Mouse (Mus musculus) gastrocnemius, postnatal 4 days (tissue): Measurements from ENCODE around the gene Khdc1a. TPM values are rescaled to one million over a fixed set of nuclear protein-coding genes. Genes with fewer than 3 reads are reported as not detected.
"Not testable (repeated sequence)": the region's sequence is repeated elsewhere in the genome, so short reads cannot be mapped to it uniquely, and the experiment has no call there.

ENCODE experiments used
- DNase-seq, 2 experiments: peaks; one replicate each; pipeline ENCODE4 v3.0.0; 2021 to 2022; ENCODE audit warnings: low spot score in 2 of 2, mixed read lengths in 2 of 2
- long read RNA-seq, 2 experiments: library from polyadenylated mRNA; stranded (forward); transcript quantifications; one replicate each; pipeline ENCODE4 v2.0.0; 2021
- total RNA-seq, 2 experiments: library from RNA; stranded (reverse); gene quantifications; 2 replicates each; pipeline ENCODE4 v1.2.3; 2021

Khdc1a gene
- total RNA-seq, result not detected
- long read RNA-seq, experiment 1, result 0 reads
- long read RNA-seq, experiment 2, result 0 reads

GRCm38 (mm10) chr1:21349341-21349740 is at the start of gene Khdc1a:
TSS of gene Khdc1a (plus strand) at chr1:21349641.
- DNase-seq, result no peak

- DNase-seq, result no peak
Observed at GRCm38 (mm10) chr1:21299826-21300225, 49.6 kb upstream of the Khdc1a start.

GRCm38 (mm10) chr1:21301686-21302085 is 47.8 kb upstream of the Khdc1a start:
- DNase-seq, result no peak

- no peak for DNase-seq
Observed at GRCm38 (mm10) chr1:21304174-21304573, 45.3 kb upstream of the Khdc1a start.

- no peak for DNase-seq
Observed at GRCm38 (mm10) chr1:21304646-21305045, 44.8 kb upstream of the Khdc1a start.

GRCm38 (mm10) chr1:21305443-21305842 is 44.0 kb upstream of the Khdc1a start:
- no peak for DNase-seq

- DNase-seq, result no peak
Observed at GRCm38 (mm10) chr1:21314336-21314735, 35.1 kb upstream of the Khdc1a start.

GRCm38 (mm10) chr1:21315756-21316155 is 33.7 kb upstream of the Khdc1a start:
- DNase-seq, result no peak

GRCm38 (mm10) chr1:21316305-21316704 is 33.1 kb upstream of the Khdc1a start:
- no peak for DNase-seq

GRCm38 (mm10) chr1:21318202-21318601 is 31.2 kb upstream of the Khdc1a start:
- DNase-seq, result no peak

- DNase-seq, result not testable (repeated sequence)
Observed at GRCm38 (mm10) chr1:21320271-21320670, 29.2 kb upstream of the Khdc1a start.

GRCm38 (mm10) chr1:21321656-21322055 is 27.8 kb upstream of the Khdc1a start:
- no peak for DNase-seq

GRCm38 (mm10) chr1:21323996-21324574 is 25.4 kb upstream of the Khdc1a start:
- DNase-seq, result no peak

- no peak for DNase-seq
Observed at GRCm38 (mm10) chr1:21324633-21325032, 24.8 kb upstream of the Khdc1a start.

GRCm38 (mm10) chr1:21326733-21327132 is 22.7 kb upstream of the Khdc1a start:
- no peak for DNase-seq

- not testable (repeated sequence) for DNase-seq
Observed at GRCm38 (mm10) chr1:21331161-21331560, 18.3 kb upstream of the Khdc1a start.

GRCm38 (mm10) chr1:21333222-21333973 is 16.0 kb upstream of the Khdc1a start:
- DNase-seq, result no peak

- no peak for DNase-seq
Observed at GRCm38 (mm10) chr1:21335836-21336235, 13.6 kb upstream of the Khdc1a start.

GRCm38 (mm10) chr1:21340745-21341144 is 8.7 kb upstream of the Khdc1a start:
- no peak for DNase-seq

- peak in 1 of 2 experiments; percentile 22 for DNase-seq
Observed at GRCm38 (mm10) chr1:21344253-21344652, 5.2 kb upstream of the Khdc1a start.

GRCm38 (mm10) chr1:21344752-21345151 is 4.7 kb upstream of the Khdc1a start:
- DNase-seq, result not testable (repeated sequence)

GRCm38 (mm10) chr1:21368031-21368430 is 18.6 kb downstream of the Khdc1a start, which contains the start of gene Khdc1c:
TSS of gene Khdc1c (plus strand) at chr1:21368331.
- DNase-seq, result not testable (repeated sequence)

- DNase-seq, result no peak
Observed at GRCm38 (mm10) chr1:21383256-21383655, 33.8 kb downstream of the Khdc1a start, which contains the start of gene Khdc1b. TSS of gene Khdc1b (plus strand) at chr1:21383556.
